Mouse (Mus musculus) CH12.LX (cell line): ENCODE data around the gene Sowaha. TPM values are rescaled to one million over a fixed set of nuclear protein-coding genes. Genes with fewer than 3 reads are reported as not detected.

Source experiments
- DNase-seq: peaks from one replicate; pipeline ENCODE4 v3.0.0-alpha.2; 2013; ENCODE audit errors: extremely low read depth
- H3K27ac ChIP-seq: 2 replicates; pipeline ENCODE4 v1.5.1; 2012; ENCODE audit warnings: low read depth, mild to moderate bottlenecking, control low read depth, moderate library complexity; ENCODE audit not compliant: insufficient read depth
- H3K27me3 ChIP-seq: replicated peaks from 2 replicates; pipeline ENCODE3; 2012; ENCODE audit warnings: inconsistent platforms
- H3K36me3 ChIP-seq, 2 experiments: replicated peaks in 1 of 2; 2 replicates each; pipeline versions ENCODE3 to v1.6.1; 2012; ENCODE audit warnings: inconsistent platforms in 1 of 2, low read length in 1 of 2, mild to moderate bottlenecking in 1 of 2, mixed read lengths in 1 of 2, moderate library complexity in 1 of 2; ENCODE audit not compliant: control insufficient read depth in 1 of 2, insufficient read depth in 1 of 2
- H3K4me1 ChIP-seq, 2 experiments: 2 replicates each; pipeline ENCODE4 v1.6.1; 2012; ENCODE audit warnings: inconsistent platforms in 1 of 2, moderate library complexity in 1 of 2; ENCODE audit not compliant: insufficient read depth in 2 of 2, control insufficient read depth in 1 of 2
- H3K4me2 ChIP-seq: 2 replicates; pipeline ENCODE4 v1.6.1; 2012; ENCODE audit warnings: low read depth, mild to moderate bottlenecking, control low read depth; ENCODE audit not compliant: poor library complexity, insufficient read depth, severe bottlenecking
- H3K4me3 ChIP-seq, 3 experiments: fragments of 150-350 bp in 1 of 3; sonication (generic) in 1 of 3; replicated peaks in 1 of 3; 2 replicates each; pipeline versions ENCODE3 to v1.5.1; 2011 to 2012; ENCODE audit warnings: low read depth in 2 of 3, low read length in 2 of 3, mild to moderate bottlenecking in 2 of 3, moderate library complexity in 2 of 3, control low read depth in 1 of 3, improper control_type of control experiment in 1 of 3, inconsistent platforms in 1 of 3, mixed read lengths in 1 of 3; ENCODE audit not compliant: poor library complexity in 1 of 3
- H3K79me2 ChIP-seq: replicated peaks from 2 replicates; pipeline ENCODE4 v1.6.1; 2012; ENCODE audit warnings: mild to moderate bottlenecking, moderate library complexity; ENCODE audit not compliant: control insufficient read depth, poor library complexity, insufficient read depth, severe bottlenecking; ENCODE audit errors: extremely low read depth
- H3K9ac ChIP-seq: 2 replicates; pipeline ENCODE4 v1.6.1; 2012; ENCODE audit warnings: low read depth, mild to moderate bottlenecking, control low read depth, moderate library complexity; ENCODE audit not compliant: insufficient read depth
- H3K9me3 ChIP-seq: replicated peaks from 2 replicates; pipeline ENCODE3; 2012; ENCODE audit warnings: low read length, inconsistent platforms, mixed read lengths
- BHLHE40 ChIP-seq: IDR thresholded peaks from 2 replicates; pipeline ENCODE4 v1.6.1; 2011; ENCODE audit warnings: mild to moderate bottlenecking, low read depth, low read length, improper control_type of control experiment
- CHD1 ChIP-seq: IDR thresholded peaks from 2 replicates; pipeline ENCODE4 v1.6.1; 2012; ENCODE audit warnings: low read depth, low read length, improper control_type of control experiment, inconsistent platforms
- CHD2 ChIP-seq: IDR thresholded peaks from 2 replicates; pipeline ENCODE4 v1.6.1; 2011; ENCODE audit warnings: low read length, improper control_type of control experiment
- E2F4 ChIP-seq: IDR thresholded peaks from 2 replicates; pipeline ENCODE4 v1.6.1; 2011; ENCODE audit warnings: low read depth, low read length, improper control_type of control experiment; ENCODE audit not compliant: insufficient replicate concordance
- EP300 ChIP-seq: IDR thresholded peaks from 2 replicates; pipeline ENCODE4 v1.6.1; 2011; ENCODE audit warnings: low read length, improper control_type of control experiment
- ETS1 ChIP-seq: conservative IDR thresholded peaks from 2 replicates; pipeline ENCODE4 v1.6.1; 2012; ENCODE audit warnings: low read depth, mild to moderate bottlenecking, inconsistent platforms, low read length, improper control_type of control experiment, moderate library complexity
- IRF4 ChIP-seq: IDR thresholded peaks from 2 replicates; pipeline ENCODE4 v1.6.1; 2014; ENCODE audit warnings: low read depth, mild to moderate bottlenecking, inconsistent platforms, low read length, improper control_type of control experiment
- JUN ChIP-seq: IDR thresholded peaks from 2 replicates; pipeline ENCODE4 v1.6.1; 2011; ENCODE audit warnings: low read depth, mild to moderate bottlenecking, low read length, improper control_type of control experiment, moderate library complexity; ENCODE audit not compliant: insufficient read depth
- JUND ChIP-seq: conservative IDR thresholded peaks from 2 replicates; pipeline ENCODE4 v1.6.1; 2011; ENCODE audit warnings: low read depth, low read length, improper control_type of control experiment
- KAT2A ChIP-seq: IDR thresholded peaks from 2 replicates; pipeline ENCODE4 v1.6.1; 2012; ENCODE audit warnings: low read length, improper control_type of control experiment, inconsistent platforms; ENCODE audit not compliant: insufficient replicate concordance
- MAFK ChIP-seq: IDR thresholded peaks from 2 replicates; pipeline ENCODE4 v1.6.1; 2011; ENCODE audit warnings: low read length, improper control_type of control experiment; ENCODE audit not compliant: insufficient replicate concordance
- MAX ChIP-seq: IDR thresholded peaks from 2 replicates; pipeline ENCODE4 v1.6.1; 2011; ENCODE audit warnings: low read length, improper control_type of control experiment
- MAZ ChIP-seq: IDR thresholded peaks from 2 replicates; pipeline ENCODE4 v1.6.1; 2012; ENCODE audit warnings: low read depth, mild to moderate bottlenecking, inconsistent platforms, low read length, improper control_type of control experiment, moderate library complexity
- MEF2A ChIP-seq: IDR thresholded peaks from 2 replicates; pipeline ENCODE4 v1.6.1; 2014; ENCODE audit warnings: low read depth, mild to moderate bottlenecking, inconsistent platforms, low read length, improper control_type of control experiment, borderline replicate concordance
- NELFE ChIP-seq: IDR thresholded peaks from 2 replicates; pipeline ENCODE4 v1.6.1; 2011; ENCODE audit warnings: low read depth, low read length, improper control_type of control experiment
- NRF1 ChIP-seq: IDR thresholded peaks from 2 replicates; pipeline ENCODE4 v1.6.1; 2014; ENCODE audit warnings: low read depth, mild to moderate bottlenecking, inconsistent platforms, low read length, improper control_type of control experiment, moderate library complexity
- POLR2A ChIP-seq: IDR thresholded peaks from 2 replicates; pipeline ENCODE4 v1.6.1; 2011; ENCODE audit warnings: low read depth, mild to moderate bottlenecking, improper control_type of control experiment, low read length
- RAD21 ChIP-seq: IDR thresholded peaks from 2 replicates; pipeline ENCODE4 v1.6.1; 2011; ENCODE audit warnings: low read depth, mild to moderate bottlenecking, low read length, improper control_type of control experiment, moderate library complexity
- RCOR1 ChIP-seq: conservative IDR thresholded peaks from 2 replicates; pipeline ENCODE4 v1.6.1; 2012; ENCODE audit warnings: low read depth, mild to moderate bottlenecking, inconsistent platforms, low read length, improper control_type of control experiment
- SMC3 ChIP-seq: IDR thresholded peaks from 2 replicates; pipeline ENCODE4 v1.6.1; 2011; ENCODE audit warnings: low read depth, low read length, improper control_type of control experiment
- TBP ChIP-seq: conservative IDR thresholded peaks from 2 replicates; pipeline ENCODE4 v1.6.1; 2011; ENCODE audit warnings: low read depth, low read length, improper control_type of control experiment
- TCF12 ChIP-seq: IDR thresholded peaks from 2 replicates; pipeline ENCODE4 v1.6.1; 2014; ENCODE audit warnings: low read depth, mild to moderate bottlenecking, inconsistent platforms, low read length, improper control_type of control experiment
- UBTF ChIP-seq: IDR thresholded peaks from 2 replicates; pipeline ENCODE4 v1.6.1; 2012; ENCODE audit warnings: low read depth, mild to moderate bottlenecking, inconsistent platforms, low read length, improper control_type of control experiment, moderate library complexity
- USF1 ChIP-seq: IDR thresholded peaks from 2 replicates; pipeline ENCODE4 v1.6.1; 2014; ENCODE audit warnings: low read depth, mild to moderate bottlenecking, inconsistent platforms, low read length, improper control_type of control experiment
- USF2 ChIP-seq: conservative IDR thresholded peaks from 2 replicates; pipeline ENCODE4 v1.6.1; 2011; ENCODE audit warnings: low read depth, low read length, improper control_type of control experiment
- ZKSCAN1 ChIP-seq: IDR thresholded peaks from 2 replicates; pipeline ENCODE4 v1.6.1; 2012; ENCODE audit warnings: low read depth, inconsistent platforms, low read length, improper control_type of control experiment, borderline replicate concordance
- ZMIZ1 ChIP-seq: IDR thresholded peaks from 2 replicates; pipeline ENCODE4 v1.6.1; 2012; ENCODE audit warnings: low read depth, mild to moderate bottlenecking, inconsistent platforms, low read length, improper control_type of control experiment
- ZNF384 ChIP-seq: IDR thresholded peaks from 2 replicates; pipeline ENCODE4 v1.6.1; 2012; ENCODE audit warnings: low read depth, low read length, improper control_type of control experiment, inconsistent platforms
- dilution Hi-C: fragments of 300-500 bp; cut with MboI; formaldehyde crosslinking; loops from 2 replicates; pipeline ENCODE4 v1.14.3; 2020; ENCODE audit warnings: low sequenced_read_pairs; ENCODE audit not compliant: extremely low pct_unique_long_range_greater_than_20kb, extremely low pct_ligation_motif_present
- in situ Hi-C: fragments of 300-500 bp; cut with MboI; formaldehyde crosslinking; loops from 3 replicates; pipeline ENCODE4 v1.14.3; 2019; ENCODE audit warnings: low sequenced_read_pairs, low pct_ligation_motif_present, low pct_unique_long_range_greater_than_20kb, mixed read lengths
- polyA plus RNA-seq: library from polyadenylated mRNA; unstranded; fragments of >175 nt; gene quantifications from 2 replicates; pipeline ENCODE4 v1.2.1, GENCODE M21; 2012; ENCODE audit warnings: low read depth; ENCODE audit not compliant: insufficient read length
- total RNA-seq, 2 experiments: library from RNA; depleted of rRNA; stranded (reverse); fragments of 300-350 nt in 1 of 2; fragments of >200 nt in 1 of 2; gene quantifications; 2 replicates each; pipeline ENCODE4 v1.2.3; 2012 to 2014

Sowaha gene
- total and polyA plus RNA-seq, 3 experiments: not detected

- Histone ChIP-seq H3K4me3 (no peak overlapping the region), H3K36me3 (peaks cover 0 to 2% of the 10 kb centered on the region in 2 experiments), H3K27ac (no peak overlapping the region), H3K27me3 (no peaks in the 10 kb centered on the region), H3K79me2 (no peaks in the 10 kb centered on the region), H3K9ac (no peak overlapping the region), H3K9me3 (peaks cover 21% of the 10 kb centered on the region), H3K4me2 (no peak overlapping the region), H3K4me1 (no peaks in the 10 kb centered on the region)
- DNase-seq: no peak
- in situ Hi-C loops: no loop called here
- dilution Hi-C loops: no loop called here
- TF ChIP-seq NELFE (no peak), ZNF384 (no peak), JUN (no peak), NRF1 (no peak), EP300 (no peak), E2F4 (no peak), MAX (no peak), JUND (no peak), ZKSCAN1 (no peak), POLR2A (no peak), RAD21 (no peak), TBP (no peak), MEF2A (no peak), ETS1 (no peak), SMC3 (no peak), UBTF (no peak), CHD2 (no peak), MAZ (no peak), RCOR1 (no peak), IRF4 (no peak)
Measured at GRCm38 (mm10) chr11:53481088-53481730, 1.1 kb upstream of the Sowaha start.

GRCm38 (mm10) chr11:53479171-53479782 is 797 bp downstream of the Sowaha start:
- dilution Hi-C loops (no loop called here), in situ Hi-C loops (no loop called here)
- H3K27me3 ChIP-seq: peaks cover 3% of the 10 kb centered on the region

More at GRCm38 (mm10) chr11:53479171-53479782, 797 bp downstream of the Sowaha start:
- no peak overlapping the region for H3K4me2 ChIP-seq
- H3K4me3 ChIP-seq: no peak overlapping the region
- no peaks in the 10 kb centered on the region for H3K79me2 ChIP-seq
- no peak overlapping the region for H3K9ac ChIP-seq
- H3K27ac ChIP-seq: no peak overlapping the region
- no peak for TF ChIP-seq USF2
- no peak for TF ChIP-seq TBP
- TF ChIP-seq RCOR1: no peak
- no peak for TF ChIP-seq MAX
- TF ChIP-seq MEF2A: no peak
- no peak for TF ChIP-seq MAFK
- no peak for TF ChIP-seq KAT2A
- no peak for TF ChIP-seq ETS1
- TF ChIP-seq CHD1: no peak
- no peak for TF ChIP-seq TCF12
- TF ChIP-seq SMC3: no peak
- no peak for TF ChIP-seq BHLHE40
- no peak for TF ChIP-seq E2F4
- no peak for TF ChIP-seq ZMIZ1
- no peak for TF ChIP-seq USF1
- no peak for TF ChIP-seq RAD21
- no peak for TF ChIP-seq ZKSCAN1
- no peak for DNase-seq
- peaks cover 21% of the 10 kb centered on the region for H3K9me3 ChIP-seq
- peaks cover 0 to 2% of the 10 kb centered on the region in 2 experiments for H3K36me3 ChIP-seq
- no peaks in the 10 kb centered on the region for H3K4me1 ChIP-seq
